Mouse (Mus musculus): ENCODE measurements around the gene Zfp292.

The Zfp292 gene

GRCm38 (mm10) chr4:34785646-34786045, 97.1 kb downstream of the Zfp292 start:
- DNase-seq: no peak

- DNase-seq: peak; percentile 18
Observed at GRCm38 (mm10) chr4:34784865-34785264, 97.9 kb downstream of the Zfp292 start.

- DNase-seq: peak; percentile 44
Observed at GRCm38 (mm10) chr4:34782730-34783129, 100.0 kb downstream of the Zfp292 start.

- peak; percentile 96 for DNase-seq
Observed at GRCm38 (mm10) chr4:34777677-34778527, 104.9 kb downstream of the Zfp292 start, which contains the start of gene Smim8. Smim8 (minus strand) TSS chr4:34778423.

GRCm38 (mm10) chr4:34771652-34772371, 110.9 kb downstream of the Zfp292 start:
- peak; percentile 20 for DNase-seq

GRCm38 (mm10) chr4:34756163-34756562, 126.6 kb downstream of the Zfp292 start, which contains the start of gene Gm136:
Gm136 (minus strand) TSS chr4:34756263.
- no peak for DNase-seq

Measured in kidney, postnatal 10 days (tissue).